Mouse (Mus musculus) ZHBTc4 (cell line): ENCODE data around the gene Vmn2r104.

ENCODE experiments used
- DNase-seq: peaks from one replicate; pipeline ENCODE4 v3.0.0-alpha.2; 2011; ENCODE audit warnings: low read depth, low spot score

Vmn2r104 gene

GRCm38 (mm10) chr17:20048236-20048635 is at the start of gene Vmn2r104:
Gene Vmn2r104, minus strand, starts transcription at chr17:20048336.
- no peak for DNase-seq

- no peak for DNase-seq
Measured at GRCm38 (mm10) chr17:20074090-20074489, 26.0 kb upstream of the Vmn2r104 start.

GRCm38 (mm10) chr17:20071656-20072396 is 23.7 kb upstream of the Vmn2r104 start:
- DNase-seq: no peak
